Mouse (Mus musculus): Measurements from ENCODE around the gene Rbfox3. TPM values are rescaled to one million over a fixed set of nuclear protein-coding genes. Genes with fewer than 3 reads are reported as not detected.

Rbfox3 gene
- not detected in 4 replicates for total RNA-seq (2023)

GRCm38 (mm10) chr11:118911307-118912070, at the start of gene Rbfox3:
Rbfox3 (minus strand) TSS chr11:118911597.

GRCm38 (mm10) chr11:118476396-118477373, 434.7 kb downstream of the Rbfox3 start, which contains the start of gene Engase:
Engase (plus strand) TSS chr11:118476829.

Other genes with a start within 250 kb of the Rbfox3 start
- gene Enpp7, start 76.6 kb upstream of the Rbfox3 start, total RNA-seq (2023) = not detected in 4 replicates
- 4.6 to 6.3 TPM (median 5.0 TPM) in 4 replicates for gene Cbx2, start 111.4 kb upstream of the Rbfox3 start, total RNA-seq (2023)
- gene Cbx8, start 129.4 kb upstream of the Rbfox3 start, total RNA-seq (2023) = 13.1 to 22.8 TPM (median 15.3 TPM) in 4 replicates
- gene Cbx4, start 174.6 kb upstream of the Rbfox3 start, total RNA-seq (2023) = 89.9 to 98.2 TPM (median 95.3 TPM) in 4 replicates